Mouse (Mus musculus) heart, adult 9 months (tissue): Measurements from ENCODE around the gene Icam4.
A peak's percentile ranks its signal among the peaks of the same experiment; 100 is the strongest.
"Not testable (repeated sequence)": the region's sequence is repeated elsewhere in the genome, so short reads cannot be mapped to it uniquely, and the experiment has no call there.

ENCODE experiments used
- DNase-seq, 2 experiments: peaks; one replicate each; pipeline ENCODE4 v3.0.0; 2022; ENCODE audit warnings: low spot score in 2 of 2

The Icam4 gene

DNA sequence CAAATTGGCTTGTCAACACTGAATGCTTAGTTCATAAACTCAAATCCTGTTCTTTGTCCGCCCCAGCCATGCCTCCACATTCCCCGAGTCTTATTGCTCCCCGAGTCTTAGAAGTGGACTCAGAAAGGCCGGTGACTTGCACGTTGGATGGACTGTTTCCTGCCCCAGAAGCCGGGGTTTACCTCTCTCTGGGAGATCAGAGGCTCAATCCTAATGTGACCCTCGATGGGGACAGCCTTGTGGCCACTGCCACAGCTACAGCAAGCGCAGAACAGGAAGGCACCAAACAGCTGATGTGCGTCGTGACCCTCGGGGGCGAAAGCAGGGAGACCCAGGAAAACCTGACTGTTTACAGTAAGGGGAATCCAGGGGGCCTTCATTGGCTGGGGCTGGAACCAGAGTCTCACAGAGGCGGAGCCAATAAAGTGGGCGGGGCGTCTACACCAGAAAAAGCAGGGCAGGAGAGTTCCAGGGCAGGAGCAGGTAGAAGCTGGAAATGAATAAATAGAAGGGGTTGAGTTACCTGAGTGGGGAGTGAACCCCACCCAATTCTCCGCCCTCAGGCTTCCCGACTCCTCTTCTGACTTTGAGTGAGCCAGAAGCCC, 5.4 kb downstream of the Icam4 start:
- no peak for DNase-seq

DNA sequence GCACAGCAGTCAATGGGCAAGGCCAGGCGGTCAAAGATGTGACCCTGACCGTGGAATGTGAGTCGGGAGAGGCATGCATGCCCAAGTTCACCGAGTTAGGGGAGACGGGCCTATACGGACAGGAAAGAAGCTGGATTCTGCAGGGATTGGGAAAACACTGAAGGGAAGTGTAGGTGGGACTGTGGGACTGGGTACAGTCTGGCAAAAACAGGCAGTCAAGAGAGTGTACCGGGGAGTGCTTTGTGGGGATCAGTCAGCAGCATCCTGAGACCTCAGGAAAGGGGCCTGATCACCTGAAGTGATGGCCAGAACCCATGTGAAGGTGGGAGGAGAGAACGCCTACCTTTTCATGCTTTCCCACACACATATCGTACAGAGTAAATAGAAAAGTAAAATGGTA, 6.4 kb downstream of the Icam4 start:
- no peak for DNase-seq

DNA sequence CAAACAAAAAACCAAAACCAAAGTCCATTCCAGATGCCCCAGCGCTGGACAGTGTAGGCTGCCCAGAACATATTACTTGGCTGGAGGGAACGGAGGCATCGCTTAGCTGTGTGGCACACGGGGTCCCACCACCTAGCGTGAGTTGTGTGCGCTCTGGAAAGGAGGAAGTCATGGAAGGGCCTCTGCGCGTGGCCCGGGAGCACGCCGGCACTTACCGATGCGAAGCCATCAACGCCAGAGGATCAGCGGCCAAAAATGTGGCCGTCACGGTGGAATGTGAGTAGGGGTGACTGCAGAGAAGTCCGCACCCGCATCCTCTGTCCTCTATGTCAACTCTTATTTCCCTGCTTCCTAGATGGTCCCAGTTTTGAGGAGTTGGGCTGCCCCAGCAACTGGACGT, 7.0 kb downstream of the Icam4 start:
- no peak for DNase-seq

DNA sequence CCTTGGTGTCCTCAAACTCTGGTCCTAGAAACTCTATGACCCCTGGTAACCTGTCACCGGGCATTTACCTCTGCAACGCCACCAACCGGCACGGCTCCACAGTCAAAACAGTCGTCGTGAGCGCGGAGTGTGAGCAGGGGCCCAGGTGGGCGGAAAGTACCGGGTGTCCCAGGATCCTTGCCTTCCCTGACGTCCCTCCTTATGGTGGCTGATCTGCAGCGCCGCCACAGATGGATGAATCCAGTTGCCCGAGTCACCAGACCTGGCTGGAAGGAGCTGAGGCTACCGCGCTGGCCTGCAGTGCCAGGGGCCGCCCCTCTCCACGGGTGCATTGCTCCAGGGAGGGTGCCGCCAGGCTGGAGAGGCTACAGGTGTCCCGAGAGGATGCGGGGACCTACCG, 7.5 kb downstream of the Icam4 start:
- DNase-seq: no peak

DNA sequence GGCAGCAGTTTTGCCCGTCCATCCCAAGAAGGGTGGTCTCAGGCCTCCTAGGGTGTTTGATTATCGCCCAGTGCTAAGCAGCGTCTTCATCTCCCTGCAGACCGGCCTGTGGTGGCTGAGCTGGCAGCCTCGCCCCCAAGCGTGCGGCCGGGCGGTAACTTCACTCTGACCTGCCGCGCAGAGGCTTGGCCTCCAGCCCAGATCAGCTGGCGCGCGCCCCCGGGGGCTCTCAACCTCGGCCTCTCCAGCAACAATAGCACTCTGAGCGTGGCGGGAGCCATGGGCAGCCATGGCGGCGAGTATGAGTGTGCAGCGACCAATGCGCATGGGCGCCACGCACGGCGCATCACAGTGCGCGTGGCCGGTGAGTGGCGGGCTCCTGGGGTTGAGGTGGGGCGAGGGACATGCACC, 8.3 kb downstream of the Icam4 start:
- DNase-seq: peak in 1 of 2 experiments; percentile 35

DNA sequence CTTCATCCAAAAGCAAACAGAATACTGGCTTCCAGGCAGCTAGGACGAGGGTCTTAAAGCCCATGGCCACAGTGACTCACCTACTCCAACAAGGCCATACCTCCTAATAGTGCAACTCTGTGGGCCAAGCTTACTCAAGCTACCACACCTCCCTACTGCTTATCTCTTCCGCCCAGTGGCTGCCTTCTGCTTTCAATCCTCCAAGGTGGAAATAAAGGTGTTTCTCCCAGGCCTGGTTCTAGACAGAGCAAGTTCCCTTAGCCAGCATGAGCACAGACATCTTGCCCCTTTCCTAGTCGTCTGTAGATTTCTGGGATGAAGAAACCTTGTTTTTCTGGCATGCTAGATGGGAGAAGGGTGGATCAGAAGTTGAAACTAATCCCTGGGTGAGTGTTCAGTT, 10.6 kb downstream of the Icam4 start:
- no peak for DNase-seq

DNA sequence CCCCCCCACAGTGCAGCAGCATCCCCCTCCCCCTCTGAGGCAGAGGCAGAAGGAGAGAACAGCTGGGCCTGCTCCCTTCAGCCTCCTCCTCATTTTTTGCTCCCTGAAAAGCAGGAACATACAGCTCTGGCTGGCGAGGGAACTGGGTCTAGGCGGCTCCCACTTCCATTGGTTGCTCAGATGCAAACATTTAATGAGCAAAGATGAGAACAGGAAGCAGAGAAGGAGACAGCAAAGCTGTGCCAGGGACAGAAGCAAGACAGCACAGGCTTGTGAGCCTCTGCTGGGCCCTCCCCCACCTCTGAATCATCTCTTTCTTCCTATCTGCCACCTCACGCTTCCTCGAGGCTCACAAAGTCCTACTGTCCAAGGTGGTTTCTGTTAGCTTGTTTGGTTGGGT, 12.1 kb downstream of the Icam4 start:
- no peak for DNase-seq

DNA sequence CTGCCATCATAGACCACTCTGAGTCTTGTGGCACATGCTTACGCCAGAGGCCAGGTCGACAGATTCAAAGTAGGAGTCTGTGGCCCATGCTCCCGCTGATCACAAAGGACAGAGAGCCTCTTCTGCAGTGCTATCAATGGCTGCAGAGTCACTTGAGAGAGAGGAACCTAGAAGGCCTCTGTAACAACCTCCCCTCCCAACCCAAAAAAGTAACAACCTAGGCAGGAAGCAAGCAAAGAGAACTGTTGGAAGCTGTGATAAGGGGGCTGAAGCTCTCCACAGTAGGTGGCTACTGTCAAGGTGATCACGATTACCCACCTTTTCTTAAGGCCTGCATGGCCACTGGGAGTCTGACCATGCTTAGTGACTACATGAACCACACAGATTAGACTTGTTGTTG, 14.4 kb downstream of the Icam4 start:
- DNase-seq: no peak

DNA sequence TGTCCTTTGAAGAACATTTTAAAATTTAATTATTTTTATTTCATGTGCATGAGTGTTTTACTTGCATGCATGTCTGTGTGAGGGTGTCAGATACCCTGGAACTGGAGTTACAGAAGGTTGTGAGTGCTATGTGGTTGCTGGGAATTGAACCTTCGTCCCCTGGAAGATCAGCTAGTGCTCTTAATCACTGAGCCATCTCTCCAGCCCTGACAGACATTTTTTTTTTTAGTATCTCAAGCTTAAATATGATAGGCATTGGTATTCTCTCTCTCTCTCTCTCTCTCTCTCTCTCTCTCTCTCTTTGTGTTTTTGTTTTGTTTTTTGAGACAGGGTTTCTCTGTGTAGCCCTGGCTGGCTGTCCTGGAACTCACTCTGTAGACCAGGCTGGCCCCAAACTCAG, 15.6 kb downstream of the Icam4 start:
- DNase-seq: not testable (repeated sequence)

DNA sequence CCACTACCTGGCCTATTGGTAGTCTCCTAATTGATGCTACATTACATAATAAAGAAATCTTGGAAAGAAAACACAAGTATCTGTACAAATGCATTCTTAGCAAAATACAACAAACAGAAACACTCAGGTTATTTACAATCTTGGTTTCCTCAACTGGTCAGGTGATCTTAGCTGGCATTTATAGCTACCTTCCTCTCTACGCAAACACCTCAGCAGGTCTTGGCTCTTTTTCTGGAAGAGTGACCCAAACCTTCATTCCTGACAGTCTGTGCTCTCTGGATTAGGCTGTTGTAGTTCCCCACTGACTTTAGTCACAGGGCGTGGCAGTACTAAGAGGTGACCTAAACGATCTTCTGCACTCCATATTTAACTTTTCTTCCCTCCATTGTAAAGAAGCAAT, 16.1 kb downstream of the Icam4 start:
- no peak for DNase-seq

DNA sequence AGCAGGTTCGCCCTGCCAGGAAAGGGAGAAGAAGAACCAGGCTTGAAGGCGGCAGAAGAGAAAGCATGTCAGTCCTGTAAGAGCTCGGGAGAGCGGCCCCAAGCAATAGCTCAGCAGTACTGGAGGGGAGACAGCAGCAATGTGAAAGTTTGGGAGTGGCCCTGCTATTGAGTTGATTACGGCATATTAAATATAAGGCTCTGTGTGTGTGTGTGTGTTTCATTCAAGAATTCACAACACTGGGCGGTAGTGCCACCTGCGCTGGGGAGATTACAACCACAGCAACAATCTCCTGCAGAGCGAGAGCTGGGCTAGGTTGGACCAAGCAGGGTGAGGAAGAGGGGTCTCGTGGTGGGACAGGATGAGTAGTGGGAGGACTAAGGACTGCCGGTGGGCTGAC, 22.4 kb downstream of the Icam4 start:
- no peak for DNase-seq

DNA sequence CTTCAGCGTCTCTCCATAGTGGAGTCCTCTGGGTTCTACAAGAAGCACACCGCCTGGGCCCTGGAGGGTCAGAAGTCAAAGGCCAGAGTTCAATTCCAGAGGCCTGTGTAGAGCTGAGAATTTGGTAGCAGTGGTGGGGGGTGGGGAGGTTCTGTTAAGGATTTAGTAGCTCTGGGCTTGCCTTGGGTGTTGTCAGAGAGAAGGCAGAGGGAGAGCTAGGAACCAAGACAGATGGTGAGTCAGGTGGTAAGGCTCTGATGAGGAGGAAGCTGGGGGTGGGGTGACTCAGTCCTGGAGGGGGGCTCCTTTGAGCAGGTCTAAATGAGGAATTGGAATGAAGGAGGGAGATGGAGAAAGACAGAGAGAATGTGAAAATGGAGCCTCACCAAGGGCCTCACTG, 33.8 kb downstream of the Icam4 start:
- DNase-seq: no peak

DNA sequence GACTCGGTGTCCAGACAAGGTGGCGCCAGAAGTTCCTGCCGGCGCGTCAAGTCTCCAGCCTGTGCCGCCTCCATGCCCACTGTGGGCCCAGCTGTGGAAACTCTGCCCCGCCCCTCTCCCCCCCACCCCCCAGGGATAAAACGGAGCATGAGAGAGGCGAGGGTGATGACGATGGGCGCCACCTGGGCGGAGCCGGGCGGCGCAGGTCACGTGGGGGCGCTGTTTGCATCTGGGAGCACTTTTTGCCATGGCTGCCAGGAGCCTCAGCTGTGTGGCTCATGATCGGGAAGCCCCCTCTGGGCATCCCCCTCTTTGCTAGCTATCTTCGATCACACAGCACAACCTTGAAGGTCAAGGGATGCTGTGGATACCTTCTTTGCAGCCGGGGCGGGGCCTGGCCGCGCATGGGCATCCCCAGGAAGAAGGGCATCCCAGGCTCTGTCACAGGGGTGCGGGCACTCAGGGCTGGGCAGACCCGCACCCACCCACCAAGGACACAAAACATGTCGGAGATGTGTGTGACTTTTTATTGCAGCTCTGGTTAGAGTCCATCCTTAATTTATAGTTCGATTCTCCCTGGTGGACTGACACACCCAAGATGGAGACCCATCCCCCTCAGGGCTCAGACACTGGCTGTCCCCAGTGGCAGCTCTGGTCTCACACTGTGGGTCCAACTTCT, 38.0 kb downstream of the Icam4 start, which contains the start of gene Zglp1:
Gene Zglp1 (minus strand): TSS at position 88 of the 679 bp plus-strand sequence.
- DNase-seq: no peak

DNA sequence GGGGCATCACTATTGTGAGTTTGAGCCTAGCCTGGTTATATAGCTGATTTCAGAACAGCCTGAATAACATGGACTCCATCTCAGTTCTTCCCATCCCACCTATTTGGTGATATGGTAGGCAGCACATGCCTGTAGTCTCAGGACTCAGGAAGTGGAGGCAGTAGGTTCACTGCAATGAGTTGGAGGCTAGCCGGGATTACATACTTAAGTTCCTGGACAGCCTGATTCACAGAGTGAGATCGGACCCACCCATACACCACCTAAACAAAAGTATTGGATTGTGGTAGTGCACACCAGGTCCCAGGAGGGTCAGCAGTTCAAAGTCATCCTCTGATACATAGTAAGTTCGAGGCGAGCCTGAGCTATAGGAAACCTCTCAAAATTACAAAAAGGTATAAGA, 43.5 kb downstream of the Icam4 start:
- DNase-seq: no peak

DNA sequence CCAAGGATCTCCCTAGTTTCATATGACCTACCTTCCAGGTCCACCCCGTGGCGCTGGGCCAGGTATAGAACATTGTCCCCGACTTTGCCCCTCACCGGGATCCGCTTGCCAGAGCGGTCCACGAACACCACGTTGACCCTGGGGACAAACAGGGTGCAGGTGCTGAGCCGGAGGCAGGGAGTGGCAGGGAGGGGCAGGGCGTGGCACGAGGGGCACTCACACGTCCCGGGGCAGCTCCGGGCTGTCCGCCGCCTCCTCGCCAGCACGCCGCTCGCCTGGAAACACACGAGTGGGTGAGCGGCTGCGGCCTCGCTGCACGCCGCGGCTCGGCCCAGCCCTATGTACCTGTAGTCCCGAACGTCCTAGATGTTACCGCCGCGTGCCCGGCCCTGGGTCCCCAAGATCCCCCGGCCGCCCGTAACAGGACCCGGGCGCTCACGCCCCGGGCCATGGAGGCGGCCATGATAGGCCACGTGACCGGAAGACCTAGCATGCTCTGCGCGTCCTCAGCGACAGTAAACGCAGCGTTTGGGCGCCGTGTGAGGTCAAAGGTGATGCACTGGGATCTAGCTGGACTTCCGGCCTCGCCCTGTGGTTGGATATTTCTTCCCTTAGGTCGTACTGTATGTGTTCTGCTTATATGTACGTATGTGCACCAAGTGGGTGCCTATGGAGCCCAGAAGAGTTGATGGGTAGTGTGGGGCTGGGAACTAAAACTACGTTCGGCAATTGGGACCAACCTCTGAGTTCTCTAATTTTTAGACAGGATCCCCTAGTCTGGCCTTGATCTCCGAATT, 44.1 kb downstream of the Icam4 start, which contains the start of the genes Gm49373 and Fdx1l:
Gene Gm49373 (minus strand): TSS at position 53 of the 797 bp plus-strand sequence.
Gene Fdx1l (minus strand): TSS at position 571 of the 797 bp plus-strand sequence.
- DNase-seq: peak; percentile 90 to 92

DNA sequence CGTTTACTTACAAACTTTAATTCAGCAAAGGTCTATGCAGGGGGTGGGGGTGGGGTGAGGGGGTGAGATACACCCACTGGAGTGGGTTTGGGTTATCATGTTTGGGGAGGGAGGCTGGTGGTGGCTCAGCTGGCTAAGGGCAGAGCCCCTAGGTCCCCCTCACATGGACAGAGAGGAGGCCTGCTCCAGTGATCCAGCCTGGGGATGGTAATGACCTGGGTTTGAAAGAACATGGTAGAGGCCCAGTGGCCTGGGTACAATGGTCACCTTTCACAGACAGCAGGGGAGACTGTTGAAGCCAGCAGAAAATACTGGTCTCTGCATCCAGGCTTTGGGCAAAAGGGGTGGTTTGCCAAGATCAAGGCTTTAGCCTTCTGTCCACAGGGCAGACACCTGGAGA, 45.0 kb downstream of the Icam4 start:
- DNase-seq: no peak

DNA sequence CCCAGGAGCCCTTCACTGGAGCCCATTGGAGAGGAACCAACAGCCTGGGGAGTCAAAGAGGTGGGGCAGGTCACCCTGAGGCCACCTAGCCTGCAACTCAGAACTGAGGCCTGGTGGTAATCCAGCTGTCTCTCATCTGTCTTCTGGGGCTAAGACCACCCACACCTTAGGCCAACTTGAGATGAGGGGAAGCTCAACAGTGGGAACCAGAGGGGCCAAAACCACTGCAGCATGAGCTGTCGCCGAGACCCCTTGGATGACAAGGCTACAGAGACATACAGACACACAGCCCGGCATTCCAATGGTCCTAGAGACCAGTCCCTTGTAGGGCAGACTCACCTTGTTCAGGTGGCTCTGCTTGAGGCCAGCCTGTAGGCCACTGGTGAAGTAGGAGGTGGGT, 46.5 kb downstream of the Icam4 start:
- DNase-seq: no peak
